Comparison of ENCODE assay signal across 8 mouse cellular contexts in the genomic region with DNA sequence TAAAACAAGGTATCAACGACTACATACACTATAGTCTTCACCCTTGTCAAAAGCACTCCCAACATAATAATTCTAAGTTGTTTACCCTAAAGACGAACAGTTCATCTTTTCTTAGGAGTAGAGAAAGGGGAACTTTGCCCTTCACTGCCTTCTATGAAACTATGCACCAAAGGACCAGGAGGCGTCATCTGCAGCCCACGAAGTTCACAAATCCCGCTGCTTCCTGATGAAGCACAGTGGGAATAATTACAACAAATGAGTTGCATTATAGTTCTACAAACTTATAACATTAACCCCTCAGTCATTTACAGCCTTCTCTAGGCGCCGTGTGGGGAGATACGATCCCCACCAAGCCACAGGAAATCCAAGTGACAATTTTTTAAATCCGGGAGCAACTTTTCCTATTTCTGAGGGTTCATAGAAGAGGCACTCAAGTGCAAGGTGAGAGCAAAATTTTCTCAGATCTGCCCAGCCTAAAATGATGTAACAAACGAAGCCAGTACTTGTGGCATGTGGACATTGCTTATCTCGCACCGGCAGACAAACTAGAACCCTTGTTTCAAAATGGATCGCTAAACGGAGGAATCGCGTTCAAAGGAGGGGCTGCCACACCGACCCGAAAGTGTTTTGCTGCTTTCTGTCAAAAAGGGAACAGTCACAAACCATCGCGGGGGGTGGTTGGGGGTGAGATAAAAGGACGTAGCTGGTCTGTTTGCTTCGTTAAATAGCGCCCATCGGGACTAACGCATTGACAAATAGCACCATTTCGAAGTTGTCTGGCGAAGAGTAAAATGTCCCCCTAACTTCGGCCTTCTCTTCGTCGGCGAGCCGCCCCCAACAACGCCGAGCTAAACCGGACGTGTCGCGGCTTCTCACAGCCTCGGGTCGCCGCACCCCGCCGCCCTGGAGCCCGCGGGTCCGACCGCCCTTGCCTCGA. TPM values are rescaled to one million over a fixed set of nuclear protein-coding genes. Genes with fewer than 3 reads are reported as not detected.
DNase-seq lines count a peak whose midpoint lies in the region; ATAC-seq and TF ChIP-seq lines count a peak whose summit lies in the region.

No protein-coding gene starts in this region.

- ATAC-seq in forebrain, embryonic 16.5 days: no peak
- no peak; the same call in 1 of the 2 replicates for ATAC-seq in kidney, embryonic 16.5 days (ENCODE audit: low FRiP score, low TSS enrichment)
- ATAC-seq in midbrain, embryonic 11.5 days (ENCODE audit: low FRiP score): no peak

- no peak for TF ChIP-seq CTCF in gastrocnemius, adult 2 months (IDR thresholded peaks at IDR 0.05)

- DNase-seq in gastrocnemius, adult 2 months: no peak
- no peak for DNase-seq in gastrocnemius, postnatal 14 days
- DNase-seq in R1 (ENCODE audit: low read depth, low spot score): peak; percentile 36
- peak; percentile 96 for DNase-seq in midbrain, embryonic 11.5 days (ENCODE audit: low spot score, missing footprints)
- DNase-seq in urinary bladder, postnatal 4 days (ENCODE audit: low spot score in 2 of 2): no peak
- DNase-seq in frontal cortex, postnatal 25 days (ENCODE audit: low spot score in 2 of 2): no peak

- H3K4me2 ChIP-seq in forebrain, embryonic 16.5 days (ENCODE audit: low read length): peak overlapping the region; percentile 73
- H3K4me2 ChIP-seq in kidney, embryonic 16.5 days (replicated peaks; ENCODE audit: low read depth, low read length): peak overlapping the region; percentile 94
- H3K4me2 ChIP-seq in midbrain, embryonic 11.5 days: peak overlapping the region; percentile 88

- H3K27ac ChIP-seq in gastrocnemius, adult 2 months: peak overlapping the region; percentile 94
- peak overlapping the region; percentile 94 for H3K27ac ChIP-seq in forebrain, embryonic 16.5 days (ENCODE audit: low read length)
- peak overlapping the region; percentile 91 for H3K27ac ChIP-seq in kidney, embryonic 16.5 days (ENCODE audit: low read length)
- H3K27ac ChIP-seq in midbrain, embryonic 11.5 days (ENCODE audit: low read depth, low read length): peak overlapping the region; percentile 90; the same call in 1 of the 2 replicates

- H3K9ac ChIP-seq in forebrain, embryonic 16.5 days (replicated peaks; ENCODE audit: low read depth, low read length): peak overlapping the region; percentile 98
- H3K9ac ChIP-seq in kidney, embryonic 16.5 days (replicated peaks; ENCODE audit: low read length): peak overlapping the region; percentile 96
- H3K9ac ChIP-seq in midbrain, embryonic 11.5 days (ENCODE audit: low read length): peak overlapping the region; percentile 96

- H3K9me3 ChIP-seq in forebrain, embryonic 16.5 days (ENCODE audit: control insufficient read depth, low read length): no peaks in the 10 kb centered on the region
- no peaks in the 10 kb centered on the region for H3K9me3 ChIP-seq in kidney, embryonic 16.5 days (ENCODE audit: low read length)
- H3K9me3 ChIP-seq in midbrain, embryonic 11.5 days (ENCODE audit: control insufficient read depth, low read length): no peaks in the 10 kb centered on the region

- H3K36me3 ChIP-seq in forebrain, embryonic 16.5 days (ENCODE audit: control insufficient read depth, insufficient read depth): peaks cover 3% of the 10 kb centered on the region
- 0 out of 2 replicates have a peak, but pooled peaks cover 2% of the 10 kb centered on the region for H3K36me3 ChIP-seq in kidney, embryonic 16.5 days (ENCODE audit: insufficient read depth, low read length)
- no peaks in the 10 kb centered on the region for H3K36me3 ChIP-seq in midbrain, embryonic 11.5 days (ENCODE audit: control insufficient read depth, insufficient read depth, low read length)

- intact Hi-C loops in gastrocnemius, adult 2 months (cut with DNase I): no loop called here
- intact Hi-C loops in gastrocnemius, postnatal 14 days (cut with DNase I; ENCODE audit: low total_unique reads): no loop called here

- H3K4me3 ChIP-seq in gastrocnemius, adult 2 months: peak overlapping the region; percentile 95
- H3K4me3 ChIP-seq in forebrain, embryonic 16.5 days (replicated peaks; ENCODE audit: low read length): peak overlapping the region; percentile 98
- peak overlapping the region; percentile 96 for H3K4me3 ChIP-seq in kidney, embryonic 16.5 days (ENCODE audit: low read length)
- peak overlapping the region; percentile 92 for H3K4me3 ChIP-seq in midbrain, embryonic 11.5 days (ENCODE audit: low read depth, low read length)

- H3K4me1 ChIP-seq in forebrain, embryonic 16.5 days (replicated peaks; ENCODE audit: control insufficient read depth, insufficient read depth, low read length): peaks cover 33% of the 10 kb centered on the region
- H3K4me1 ChIP-seq in kidney, embryonic 16.5 days (ENCODE audit: insufficient read depth, low read length): peaks cover 31% of the 10 kb centered on the region
- peaks cover 21% of the 10 kb centered on the region for H3K4me1 ChIP-seq in midbrain, embryonic 11.5 days (ENCODE audit: control insufficient read depth, insufficient read depth, low read length)

- 3% methylated on average over 48 of the region's 48 CpGs for WGBS in forebrain, embryonic 16.5 days
- WGBS in kidney, embryonic 16.5 days: 3% methylated on average over 48 of the region's 48 CpGs
- WGBS in midbrain, embryonic 11.5 days: 5% methylated on average over 48 of the region's 48 CpGs

- no peaks in the 10 kb centered on the region for H3K27me3 ChIP-seq in forebrain, embryonic 16.5 days (replicated peaks; ENCODE audit: control insufficient read depth, insufficient read depth, low read length)
- H3K27me3 ChIP-seq in kidney, embryonic 16.5 days (ENCODE audit: insufficient read depth, low read length): no peaks in the 10 kb centered on the region
- H3K27me3 ChIP-seq in midbrain, embryonic 11.5 days (ENCODE audit: control insufficient read depth, insufficient read depth, low read length): no peaks in the 10 kb centered on the region

RNA-seq across cellular contexts. Expression of a gene that starts 1.3 kb away (rescaled TPM):
- total RNA-seq in gastrocnemius, adult 2 months (2021): 100 to 1,000 TPM in 1 of 2 experiments, 10 to 100 TPM in 1; 97.5 to 101 TPM
- total RNA-seq in gastrocnemius, postnatal 14 days (2021): 10 to 100 TPM; 69.7 to 70.6 TPM
- polyA plus RNA-seq in forebrain, embryonic 16.5 days (2015; fragmentation: Nextera tagmentation; extraction: Ambion mirVana): 63.5 and 64.4 TPM in 2 replicates
- polyA plus RNA-seq in kidney, embryonic 16.5 days (2015; fragmentation: Nextera tagmentation; extraction: Ambion mirVana): 37.5 and 45.5 TPM in 2 replicates
- polyA plus RNA-seq in midbrain, embryonic 11.5 days (2014; fragmentation: Nextera tagmentation; extraction: Ambion mirVana): 56.8 and 64.7 TPM in 2 replicates

RNA-seq across cellular contexts. Expression of a gene that starts 25.5 kb away (rescaled TPM):
- 10 to 100 TPM in 1 of 2 experiments, 1 to 10 TPM in 1; 8.0 to 15.0 TPM for total RNA-seq in gastrocnemius, adult 2 months (2021)
- 10 to 100 TPM; 14.6 to 18.5 TPM for total RNA-seq in gastrocnemius, postnatal 14 days (2021)
- polyA plus RNA-seq in forebrain, embryonic 16.5 days (2015; fragmentation: Nextera tagmentation; extraction: Ambion mirVana): 116 and 122 TPM in 2 replicates
- 112 and 115 TPM in 2 replicates for polyA plus RNA-seq in kidney, embryonic 16.5 days (2015; fragmentation: Nextera tagmentation; extraction: Ambion mirVana)
- 198 and 200 TPM in 2 replicates for polyA plus RNA-seq in midbrain, embryonic 11.5 days (2014; fragmentation: Nextera tagmentation; extraction: Ambion mirVana)

RNA-seq across cellular contexts. Expression of a gene that starts 25.7 kb away (rescaled TPM):
- 10 to 100 TPM; 23.0 to 27.4 TPM for total RNA-seq in gastrocnemius, adult 2 months (2021)
- total RNA-seq in gastrocnemius, postnatal 14 days (2021): 10 to 100 TPM; 14.5 to 15.2 TPM
- polyA plus RNA-seq in forebrain, embryonic 16.5 days (2015; fragmentation: Nextera tagmentation; extraction: Ambion mirVana): 16.7 and 20.8 TPM in 2 replicates
- 11.3 and 12.7 TPM in 2 replicates for polyA plus RNA-seq in kidney, embryonic 16.5 days (2015; fragmentation: Nextera tagmentation; extraction: Ambion mirVana)
- polyA plus RNA-seq in midbrain, embryonic 11.5 days (2014; fragmentation: Nextera tagmentation; extraction: Ambion mirVana): 11.1 and 11.6 TPM in 2 replicates

Comparison
In these comparisons a context has a peak if more than half of its experiments do, and no peak if none do; other contexts are left out.
1. DNase-seq: peak in R1 (single experiment) and midbrain, embryonic 11.5 days (single experiment); none in gastrocnemius, adult 2 months (single experiment), gastrocnemius, postnatal 14 days (single experiment), urinary bladder, postnatal 4 days (0 of 2) and frontal cortex, postnatal 25 days (0 of 2).
2. Peak in every context shown above with its lines, with median percentiles within 50 percentile points of each other: H3K27ac ChIP-seq, H3K4me3 ChIP-seq, H3K4me2 ChIP-seq and H3K9ac ChIP-seq.